In the genomic region with DNA sequence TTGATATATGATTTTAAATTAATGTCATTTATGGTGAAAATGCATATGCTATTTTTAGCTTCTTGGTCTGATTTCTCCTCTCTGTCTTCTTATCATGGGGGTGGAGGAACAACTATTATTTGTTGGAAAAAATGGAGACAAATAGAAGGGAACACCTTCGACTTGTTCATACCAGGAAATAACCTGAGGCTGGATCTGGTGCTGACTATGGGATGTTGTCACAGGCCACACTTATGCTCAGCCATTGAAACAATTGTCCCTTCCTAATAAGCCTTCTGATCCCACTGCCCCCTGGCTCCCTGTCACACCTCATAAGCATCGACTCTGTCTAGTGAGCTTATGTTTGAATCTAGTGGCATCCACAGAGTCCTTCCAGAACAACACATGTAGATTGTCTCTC, we compare ENCODE assay signal across 16 mouse cellular contexts.
"Had no signal": no experiment of that assay in that cellular context is flagged by ENCODE, and none has a peak within 500 bp of the region (broad histone marks: within the 10 kb centered on the region; RNA-seq: fewer than 3 reads in every experiment).

No protein-coding gene starts in this region.

- H3K27me3 ChIP-seq: limb, embryonic 13.5 days; liver, embryonic 13.5 days; midbrain, embryonic 12.5 days; midbrain, embryonic 15.5 days; neural tube, embryonic 12.5 days had no signal

- H3K4me2 ChIP-seq: limb, embryonic 13.5 days; liver, embryonic 13.5 days; lung, embryonic 14.5 days; midbrain, embryonic 12.5 days; midbrain, embryonic 15.5 days; neural tube, embryonic 12.5 days; neural tube, embryonic 15.5 days had no signal

- H3K4me1 ChIP-seq: limb, embryonic 10.5 days; limb, embryonic 13.5 days; liver, embryonic 13.5 days; midbrain, embryonic 12.5 days; midbrain, embryonic 15.5 days; neural tube, embryonic 12.5 days; neural tube, embryonic 15.5 days had no signal

- H3K9me3 ChIP-seq: limb, embryonic 10.5 days; limb, embryonic 13.5 days; liver, embryonic 13.5 days; midbrain, embryonic 12.5 days; midbrain, embryonic 15.5 days; neural tube, embryonic 12.5 days; neural tube, embryonic 15.5 days had no signal

- H3K27ac ChIP-seq: kidney, postnatal 0 days; layer of hippocampus, adult 2 months; limb, embryonic 10.5 days; limb, embryonic 13.5 days; liver, embryonic 13.5 days; macrophage; midbrain, embryonic 12.5 days; midbrain, embryonic 15.5 days; neural tube, embryonic 12.5 days; neural tube, embryonic 15.5 days had no signal

- ATAC-seq: lung, postnatal 0 days; midbrain, embryonic 15.5 days had no signal

- H3K9ac ChIP-seq: limb, embryonic 13.5 days; liver, embryonic 13.5 days; lung, embryonic 14.5 days; midbrain, embryonic 12.5 days; midbrain, embryonic 15.5 days; neural tube, embryonic 12.5 days; neural tube, embryonic 15.5 days had no signal

- DNase-seq: kidney, postnatal 25 days; layer of hippocampus, adult 9-11 months; liver, embryonic 13.5 days; lung, embryonic 14.5 days; thymus, adult 2 months; thymus, postnatal 25 days had no signal

- H3K36me3 ChIP-seq: limb, embryonic 10.5 days; limb, embryonic 13.5 days; liver, embryonic 13.5 days; midbrain, embryonic 12.5 days; midbrain, embryonic 15.5 days; neural tube, embryonic 12.5 days; neural tube, embryonic 15.5 days had no signal

- H3K4me3 ChIP-seq: layer of hippocampus, adult 2 months; limb, embryonic 10.5 days; limb, embryonic 13.5 days; liver, embryonic 13.5 days; midbrain, embryonic 12.5 days; midbrain, embryonic 15.5 days; neural tube, embryonic 12.5 days; neural tube, embryonic 15.5 days had no signal
